Mouse (Mus musculus) heart, adult 8-10 months (tissue): ENCODE results near the gene Unc5cl. TPM values are rescaled to one million over a fixed set of nuclear protein-coding genes. Genes with fewer than 3 reads are reported as not detected.

Experiments
- DNase-seq: peaks from one replicate; pipeline ENCODE4 v3.0.0; 2022; ENCODE audit warnings: low spot score
- total RNA-seq, 4 experiments: library from RNA; stranded (reverse); gene quantifications; 2 replicates each; pipeline ENCODE4 v1.2.4; 2022

Unc5cl gene
- total RNA-seq, 4 experiments from 2014 or later, result not detected

DNA sequence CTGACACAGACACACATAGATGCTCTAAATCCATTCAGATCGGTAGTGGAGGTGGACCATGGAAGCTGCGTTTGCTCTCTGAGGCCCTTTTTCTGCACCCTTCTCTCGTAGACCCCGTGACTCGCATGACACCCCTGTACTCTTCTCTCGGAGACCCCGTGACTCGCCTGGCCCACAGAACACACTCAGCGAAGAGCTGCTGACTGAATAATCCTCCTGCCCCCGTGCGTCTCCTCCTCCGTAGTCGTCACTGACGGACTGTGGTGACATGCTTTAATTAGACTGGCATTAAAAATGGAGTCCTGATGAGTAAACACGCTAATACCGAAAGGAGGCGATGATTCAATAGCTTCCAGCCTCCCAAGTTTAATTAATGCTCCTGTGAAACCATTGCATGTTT, 84.6 kb downstream of the Unc5cl start:
- DNase-seq, result no peak

DNA sequence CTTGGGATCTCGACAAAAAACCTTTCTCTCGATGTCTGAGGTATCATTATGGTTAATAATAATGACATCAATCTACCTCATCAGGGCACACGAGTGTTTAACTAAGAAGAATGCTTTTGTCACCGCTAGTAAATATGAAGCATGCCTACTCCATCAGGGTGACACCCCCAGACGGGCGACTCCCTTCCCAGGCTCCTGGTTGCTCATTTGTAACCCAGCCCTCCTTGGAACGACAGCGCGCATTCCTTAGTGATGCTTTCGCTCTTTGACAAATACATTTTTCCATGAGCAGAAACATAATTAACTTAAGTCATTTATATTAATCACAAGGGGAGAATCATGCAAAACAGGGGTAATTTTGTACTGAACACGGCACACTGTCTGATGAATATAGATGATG, 88.0 kb downstream of the Unc5cl start:
- DNase-seq, result no peak

DNA sequence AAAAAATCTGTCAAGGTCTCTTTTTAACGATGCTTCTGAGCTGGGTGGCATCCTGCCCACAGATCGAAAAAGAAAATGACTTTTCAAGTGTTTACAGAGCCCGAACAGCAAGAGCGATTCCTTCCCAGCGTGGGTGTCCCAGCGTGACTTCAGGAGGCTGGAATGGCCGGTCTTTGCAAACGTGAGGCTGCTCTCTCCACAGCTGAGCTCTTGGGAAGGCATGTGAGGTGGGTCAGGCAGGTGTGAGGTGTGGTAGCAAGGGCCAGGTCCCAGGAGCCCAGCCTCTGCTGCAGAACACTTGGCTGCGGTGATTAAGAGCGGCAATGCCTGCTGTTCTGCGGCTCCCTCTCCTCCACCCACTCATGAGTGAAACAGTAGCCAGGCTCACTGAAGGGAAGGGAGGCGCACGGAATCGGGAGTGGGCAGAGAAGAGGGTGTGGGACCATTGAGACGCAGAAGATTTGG, 88.6 kb downstream of the Unc5cl start:
- no peak for DNase-seq

DNA sequence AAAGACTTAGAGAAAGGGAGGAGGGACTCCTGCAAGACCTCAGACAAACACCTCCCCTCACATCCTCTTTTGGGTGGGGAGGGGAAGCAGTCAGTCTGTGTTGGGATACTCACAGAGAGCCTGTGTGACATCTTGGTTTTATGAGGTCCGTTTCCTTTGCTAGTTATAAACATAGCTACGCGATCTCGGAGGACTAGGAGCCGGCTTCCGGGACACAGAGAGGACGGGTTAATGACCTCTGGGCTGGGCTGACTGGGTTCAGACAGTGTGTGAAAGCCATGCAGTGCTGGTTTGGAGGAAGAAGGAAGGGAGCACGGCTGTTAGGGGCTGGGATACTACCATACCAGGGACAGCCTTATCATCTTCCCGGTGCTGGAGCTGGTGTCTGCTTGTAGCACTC, 90.0 kb downstream of the Unc5cl start:
- no peak for DNase-seq

DNA sequence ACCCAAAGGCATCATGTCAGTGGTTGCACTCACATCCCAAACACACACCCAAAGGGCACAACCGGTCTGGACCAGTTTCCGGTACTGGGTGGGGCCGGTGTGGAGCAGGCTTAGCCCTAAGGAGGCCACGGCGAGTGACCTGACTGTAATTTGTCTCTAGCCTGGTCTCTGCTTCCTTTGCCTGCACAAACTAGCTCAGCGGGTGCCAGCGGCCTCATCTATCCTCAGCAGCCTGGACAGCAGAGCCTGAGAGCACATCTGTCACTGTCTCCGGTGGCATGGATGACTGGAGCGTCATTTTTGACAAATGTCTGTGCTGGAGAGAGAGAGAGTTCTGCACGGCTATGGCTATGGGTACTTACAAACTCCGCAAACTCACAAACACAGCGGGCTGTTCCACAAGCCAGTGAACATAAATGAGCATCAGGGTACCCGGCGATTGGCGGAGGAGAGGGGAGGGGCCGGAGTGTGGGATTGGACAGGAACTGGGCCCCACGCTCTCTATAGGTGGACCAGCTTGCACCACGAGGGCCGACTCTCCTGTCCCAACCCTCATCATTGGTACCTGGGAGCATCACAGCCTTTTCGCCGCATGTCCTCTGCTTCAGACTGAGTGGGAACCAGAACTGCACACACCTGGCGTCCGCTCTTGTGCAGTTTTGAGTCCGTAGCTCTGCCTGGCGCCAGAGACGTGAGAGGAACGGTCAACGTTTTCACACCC, 90.7 kb downstream of the Unc5cl start:
- DNase-seq, result no peak

DNA sequence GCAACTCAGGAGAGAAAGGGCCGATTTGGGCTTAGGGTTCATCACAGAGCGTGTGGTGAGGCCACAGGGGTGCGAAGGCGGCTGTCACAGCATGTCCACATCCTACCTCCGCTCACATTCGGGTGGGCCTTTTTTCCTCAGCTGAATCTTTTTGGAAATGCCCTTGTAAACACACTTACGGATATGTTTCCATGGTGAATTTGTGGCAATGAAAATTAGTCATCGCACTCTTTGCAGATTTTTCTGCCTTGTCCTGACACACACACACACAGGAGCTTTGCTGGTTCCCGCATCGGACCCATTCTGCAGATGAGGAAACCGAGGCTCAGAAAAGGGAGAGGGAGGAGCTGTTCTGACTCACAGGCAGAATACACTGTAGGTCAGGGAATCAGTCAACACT, 91.3 kb downstream of the Unc5cl start:
- no peak for DNase-seq

DNA sequence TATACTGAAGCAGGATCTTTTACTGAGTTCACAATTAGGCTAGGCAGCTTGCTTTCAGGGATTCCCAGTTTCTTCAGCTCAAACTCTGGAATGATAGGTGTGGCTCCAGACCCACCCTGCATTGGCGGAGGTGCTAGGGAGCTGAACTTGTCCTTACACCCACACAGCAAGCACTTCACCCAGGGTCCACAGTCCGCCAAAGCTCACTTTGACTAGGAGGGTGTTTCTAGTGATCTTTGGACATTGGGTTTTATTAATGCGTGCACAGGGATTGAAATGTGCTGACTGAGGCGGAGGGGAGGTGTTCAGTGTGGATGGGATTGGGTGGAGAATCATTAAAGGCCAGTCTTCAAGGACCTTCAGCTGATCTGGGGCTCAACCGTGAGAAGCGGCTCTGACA, 93.0 kb downstream of the Unc5cl start:
- no peak for DNase-seq

DNA sequence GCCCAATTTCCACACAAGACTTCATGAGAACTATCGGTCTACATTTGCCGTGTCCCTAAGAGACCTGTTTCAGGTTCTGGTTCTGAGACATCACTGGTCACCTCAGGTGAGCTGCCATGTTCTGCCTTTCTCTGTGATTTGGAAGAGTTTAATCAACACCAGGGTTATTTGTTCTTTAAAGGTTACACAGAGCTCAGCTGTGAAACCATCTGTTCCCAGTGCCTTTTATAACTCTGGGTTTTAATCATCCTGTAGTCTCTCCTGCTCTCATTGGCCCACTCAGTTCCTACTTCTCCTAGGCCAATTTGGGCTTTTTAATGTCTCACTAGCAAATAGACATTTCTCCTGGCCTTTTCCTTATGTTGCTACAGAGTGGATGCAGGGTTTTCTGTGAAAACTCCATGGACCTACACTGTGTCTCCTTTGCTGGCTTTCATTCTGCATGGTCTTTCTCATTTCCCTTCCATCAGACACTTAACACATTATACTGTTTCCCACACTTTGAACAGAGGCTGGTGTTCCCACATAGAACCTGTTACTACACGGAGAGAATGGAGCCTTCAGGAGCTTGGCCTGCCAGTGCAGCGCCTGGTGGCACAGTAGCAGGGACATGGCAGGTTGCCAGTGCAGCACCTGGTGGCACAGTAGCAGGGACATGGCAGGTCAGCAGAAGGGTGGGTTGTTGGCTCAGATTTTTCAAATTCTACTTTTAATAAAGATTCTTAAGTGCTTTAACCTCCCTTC, 97.3 kb downstream of the Unc5cl start:
- DNase-seq, result no peak

DNA sequence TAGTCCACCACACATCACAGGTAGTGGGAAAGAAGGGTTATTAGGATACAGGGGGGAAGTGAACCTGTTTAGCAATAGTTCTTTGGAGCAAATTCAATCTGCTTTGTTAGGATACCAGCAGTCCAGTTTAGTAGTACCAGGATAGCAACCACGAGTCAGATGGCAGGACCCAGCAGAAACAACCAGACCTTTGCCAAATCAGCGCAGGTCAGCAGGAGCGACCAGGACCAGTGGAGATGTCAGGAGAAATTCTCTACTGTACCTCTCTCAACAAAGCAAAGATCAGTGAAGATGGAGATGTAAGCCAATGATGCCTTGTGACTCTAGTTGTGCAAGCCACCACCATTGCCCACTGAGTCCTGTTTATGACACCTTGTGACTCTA, 97.8 kb downstream of the Unc5cl start:
- DNase-seq, result no peak

DNA sequence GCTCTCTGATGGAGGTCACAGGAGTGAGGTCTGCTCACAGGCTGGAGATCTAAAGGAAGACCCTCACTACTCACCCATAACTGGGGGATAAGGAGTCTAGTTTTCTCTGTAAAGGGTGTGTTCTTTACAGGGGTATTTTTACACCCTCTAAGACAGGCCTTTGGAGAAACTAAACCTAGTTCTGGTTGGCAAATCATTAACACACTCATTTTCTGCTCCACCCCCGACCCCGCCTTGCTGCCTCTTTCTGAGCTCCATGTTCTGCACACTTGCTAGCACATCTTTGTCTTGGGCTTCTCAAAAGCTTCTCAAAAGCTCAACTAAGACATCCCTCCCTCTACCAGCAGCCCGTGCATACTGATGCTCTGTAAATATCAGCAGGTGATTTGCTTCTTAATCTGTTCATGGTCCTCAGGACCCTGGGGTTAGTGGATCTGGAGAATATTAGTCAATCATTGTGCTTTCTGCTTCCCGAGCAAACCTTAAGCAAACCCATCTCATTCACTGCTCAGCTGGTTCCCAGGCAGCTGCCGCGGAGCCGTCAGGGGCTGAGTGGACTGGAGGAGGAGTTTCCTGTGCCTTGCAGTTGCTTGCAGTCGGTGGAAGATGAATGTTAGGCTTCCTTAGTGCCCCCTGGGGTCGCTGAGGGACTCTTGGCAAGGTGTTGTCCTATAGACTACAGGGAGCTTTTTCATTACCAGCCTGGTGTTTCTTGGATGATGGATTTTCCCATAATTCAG, 101.7 kb downstream of the Unc5cl start:
- no peak for DNase-seq

DNA sequence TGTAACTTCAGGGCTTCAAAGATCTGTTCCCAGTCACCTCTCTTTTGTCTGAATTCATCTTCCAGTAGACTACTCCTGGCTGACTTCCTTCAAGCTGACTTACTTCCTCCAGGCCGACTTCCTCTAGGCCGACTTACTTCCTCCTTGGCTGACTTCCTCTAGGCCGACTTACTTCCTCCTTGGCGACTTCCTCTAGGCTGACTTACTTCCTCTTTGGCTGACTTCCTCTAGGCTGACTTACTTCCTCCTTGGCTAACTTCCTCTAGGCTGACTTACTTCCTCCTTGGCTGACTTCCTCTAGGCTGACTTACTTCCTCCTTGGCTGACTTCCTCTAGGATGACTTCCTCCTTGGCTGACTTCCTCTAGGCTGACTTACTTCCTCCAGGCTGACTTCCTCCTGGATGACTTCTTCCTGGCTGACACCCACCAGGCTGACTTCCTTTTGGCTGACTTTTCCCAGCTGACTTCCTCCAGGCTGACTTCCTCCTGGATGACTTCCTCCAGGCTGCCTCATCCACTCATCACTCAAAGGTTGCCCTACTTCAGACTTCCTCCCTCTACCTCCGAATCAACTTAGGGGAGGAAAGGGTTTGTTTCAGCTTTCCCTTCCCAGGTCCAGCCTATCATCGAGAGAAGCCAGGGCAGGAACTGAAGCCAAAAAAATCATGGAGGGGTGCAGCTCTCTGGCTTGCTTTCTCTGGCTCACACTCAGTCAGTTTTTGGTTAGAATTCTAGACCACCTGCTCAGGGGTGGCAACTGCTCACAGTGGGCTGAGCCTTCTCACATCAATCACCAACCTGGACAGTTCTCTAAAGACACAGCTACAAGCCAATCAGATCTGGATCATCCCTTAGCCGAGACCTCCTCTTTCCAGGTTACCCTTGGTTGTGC, 103.4 kb downstream of the Unc5cl start:
- DNase-seq, result no peak

DNA sequence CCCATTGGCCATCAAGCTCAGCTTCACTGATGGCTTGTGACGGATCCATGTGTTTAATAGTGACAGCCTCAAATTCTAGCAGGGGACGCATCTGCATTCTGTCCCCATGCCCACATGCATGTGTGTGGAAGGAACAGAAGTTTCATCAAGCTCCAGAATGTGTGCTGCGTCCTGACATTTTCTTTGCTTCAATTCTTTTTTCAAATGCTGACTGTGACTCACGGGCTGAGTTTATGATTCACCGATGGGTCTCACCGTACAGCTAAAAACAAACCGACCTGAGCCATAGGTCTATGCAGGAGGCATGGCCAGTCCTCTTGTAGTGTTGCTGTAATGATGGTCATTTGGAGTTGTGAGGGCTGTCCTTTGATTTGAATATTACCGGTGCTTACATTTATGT, 110.2 kb downstream of the Unc5cl start:
- DNase-seq, result no peak

DNA sequence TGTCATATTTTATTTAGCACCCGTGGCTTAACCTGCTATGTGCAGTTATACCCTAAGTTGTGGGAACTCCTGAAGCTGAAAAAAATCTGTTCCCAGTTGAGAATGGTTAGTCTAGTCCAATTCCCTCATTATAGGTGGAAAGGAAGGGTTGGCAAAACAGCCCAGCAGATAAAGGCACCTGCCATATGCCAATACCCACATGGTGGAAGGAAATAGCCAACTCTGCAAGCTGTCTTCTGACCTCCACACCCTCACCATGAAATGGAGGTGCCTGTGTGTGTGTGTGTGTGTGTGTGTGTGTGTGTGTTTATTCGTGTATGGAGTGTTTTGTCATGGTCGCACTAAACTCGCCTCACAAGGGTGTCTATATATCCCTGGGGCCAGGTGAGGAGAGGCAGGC, 115.0 kb downstream of the Unc5cl start:
- DNase-seq, result no peak

DNA sequence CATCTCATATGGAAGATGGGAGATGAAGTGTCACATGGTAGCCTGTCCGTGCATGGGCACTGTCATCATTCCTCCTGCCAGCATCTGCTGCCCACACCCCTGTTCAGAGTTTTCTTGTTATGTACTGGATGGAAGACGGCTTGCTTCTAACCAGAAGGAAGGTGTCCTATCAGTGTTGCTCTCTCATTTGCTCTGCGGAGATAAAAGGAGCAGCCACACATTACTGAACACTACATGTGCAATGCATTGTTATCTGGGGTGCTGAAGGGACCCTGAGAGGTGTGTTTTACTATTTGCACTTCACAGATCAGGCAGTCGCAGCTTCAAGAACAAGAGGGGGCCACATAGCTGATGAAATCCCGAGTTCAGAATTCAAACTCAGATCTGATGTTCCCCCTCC, 126.5 kb downstream of the Unc5cl start:
- DNase-seq, result no peak

DNA sequence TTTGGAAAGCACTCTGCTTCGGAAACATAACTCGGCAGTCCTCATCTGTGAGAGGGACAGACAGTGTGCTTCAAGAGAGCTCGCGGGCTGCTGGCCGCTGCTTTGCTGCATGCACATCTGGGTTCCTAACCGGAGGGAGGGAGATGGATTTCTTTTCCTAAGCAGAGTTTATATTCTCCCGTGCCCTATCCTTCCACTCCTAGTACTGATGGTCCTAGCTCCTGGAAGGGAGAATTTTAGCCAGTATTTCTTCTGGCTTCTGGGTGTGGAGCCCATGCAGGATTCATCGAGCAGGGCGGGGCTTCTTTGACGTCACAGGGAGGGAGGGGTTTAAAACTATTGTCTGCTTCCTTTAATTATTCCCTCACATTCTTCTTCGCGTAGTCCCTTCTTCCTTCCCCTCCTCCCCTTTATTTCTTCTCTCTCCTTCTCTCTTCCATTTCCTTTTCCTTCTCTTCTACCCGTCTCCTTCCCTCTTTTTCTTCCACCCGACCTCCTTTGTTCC, 127.8 kb downstream of the Unc5cl start:
- DNase-seq, result no peak

DNA sequence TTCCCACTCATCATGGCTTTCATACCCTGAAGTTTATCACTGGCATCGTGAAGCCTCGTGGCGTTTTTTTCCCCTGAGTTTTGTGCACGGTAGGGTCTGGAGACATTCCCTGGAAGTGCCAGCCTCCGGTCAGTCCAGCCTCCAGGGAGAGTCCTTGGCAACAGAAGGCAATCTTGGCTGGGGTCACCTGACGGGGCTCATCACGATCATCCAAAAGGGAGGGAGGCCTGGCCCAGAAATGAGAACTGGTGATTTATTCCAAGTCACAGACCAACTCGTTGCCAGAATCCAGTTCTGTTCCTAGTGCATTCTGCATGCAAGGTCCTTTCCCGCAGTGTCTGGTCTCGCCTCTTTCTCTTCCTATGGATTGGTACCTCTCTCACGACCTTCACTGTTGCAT, 128.7 kb downstream of the Unc5cl start:
- DNase-seq, result no peak

DNA sequence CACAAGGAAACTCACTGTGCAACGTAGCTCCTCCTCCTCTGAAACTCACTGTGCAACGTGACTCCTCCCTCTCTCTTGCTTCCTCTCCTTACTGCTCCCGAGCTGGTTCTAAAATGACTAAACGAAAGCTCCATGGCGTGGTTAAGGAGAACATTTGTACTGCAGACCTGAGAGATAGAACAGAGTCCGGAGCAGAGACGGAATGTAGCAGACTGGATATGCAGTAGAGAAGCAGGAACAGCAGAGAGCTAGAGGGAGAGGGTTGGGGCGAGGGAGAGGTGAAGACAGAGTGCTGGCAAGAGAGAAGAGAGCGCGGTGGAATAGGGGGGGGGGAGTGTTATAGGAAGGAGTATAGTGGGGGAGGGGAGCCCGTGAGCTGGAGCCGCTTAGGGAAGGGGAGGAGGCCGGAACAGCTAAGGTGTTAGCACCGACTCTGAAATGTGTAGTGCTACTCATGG, 131.2 kb downstream of the Unc5cl start:
- no peak for DNase-seq

DNA sequence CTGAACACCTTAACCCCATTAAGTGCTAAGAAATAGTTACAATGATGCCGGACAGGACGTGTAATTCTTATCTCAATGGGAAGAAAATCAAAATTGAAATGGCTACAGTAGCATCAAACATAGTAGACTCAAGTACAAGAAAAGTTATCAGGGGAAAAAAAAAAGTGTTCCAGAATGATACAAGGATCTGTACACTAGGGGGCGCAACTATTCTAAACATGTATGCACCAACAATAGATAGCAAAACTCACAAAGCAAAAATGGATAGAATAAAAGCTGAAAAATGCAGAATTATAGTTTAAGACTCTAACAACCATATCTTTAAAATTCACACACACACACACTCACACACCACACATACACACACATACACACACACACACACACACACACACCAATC, 134.0 kb downstream of the Unc5cl start:
- DNase-seq, result no peak
